Mouse (Mus musculus): ENCODE results near the gene Naa25.

DNA sequence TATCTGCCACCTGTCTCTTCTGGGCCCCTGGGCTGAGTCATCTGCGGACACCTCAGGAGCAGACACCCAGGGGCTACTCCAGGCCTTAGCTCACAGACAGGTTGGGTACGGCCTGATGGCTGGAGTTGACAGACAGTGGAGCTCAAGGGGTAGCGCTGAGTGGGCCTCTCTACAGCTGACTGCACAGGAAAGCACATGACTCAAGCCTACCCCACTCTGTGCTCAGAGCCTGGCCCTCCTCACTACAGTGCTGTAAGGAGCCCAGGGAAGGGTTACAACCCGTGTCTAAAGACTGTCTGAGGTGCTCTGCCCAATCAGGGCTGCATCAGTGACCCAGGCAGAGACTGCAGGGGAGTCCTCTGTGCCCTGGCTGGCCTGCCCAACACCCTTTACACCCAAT, 30.5 kb upstream of the Naa25 start:
- TF ChIP-seq CTCF (conservative IDR thresholded peaks at IDR 0.05; ENCODE audit: low read length) (no peak), POU5F1 (IDR thresholded peaks at IDR 0.05; ENCODE audit: borderline replicate concordance, low read length) (no peak)

Measured in E14TG2a.4 (cell line).